20 mouse cellular contexts compared by ENCODE assay signal in genomic region chr19:4516288-4516687, GRCm38 (mm10). TPM values are rescaled to one million over a fixed set of nuclear protein-coding genes. Genes with fewer than 3 reads are reported as not detected.
DNase-seq lines count a peak whose midpoint lies in the region; ATAC-seq and TF ChIP-seq lines count a peak whose summit lies in the region.
"Had no signal": no experiment of that assay in that cellular context is flagged by ENCODE, and none has a peak within 500 bp of the region (broad histone marks: within the 10 kb centered on the region; RNA-seq: fewer than 3 reads in every experiment).

No protein-coding gene starts in this region.

- no peak for TF ChIP-seq CTCF in gastrocnemius, adult 2 months (IDR thresholded peaks at IDR 0.05)
- TF ChIP-seq CTCF in layer of hippocampus, adult 2 months (conservative IDR thresholded peaks at IDR 0.05) = no peak

- H3K4me3 ChIP-seq in gastrocnemius, adult 2 months = no peak overlapping the region
- H3K4me3 ChIP-seq in layer of hippocampus, adult 2 months = no peak overlapping the region
- H3K4me3 ChIP-seq in brown adipose tissue, adult 24 weeks (ENCODE audit: insufficient read depth, low read depth, low read length) = no peak overlapping the region
- H3K4me3 ChIP-seq in limb, embryonic 15.5 days = no peak overlapping the region
- H3K4me3 ChIP-seq: erythroblast, embryonic 14.5 days; heart, adult 2 months; heart, embryonic 15.5 days; liver, embryonic 15.5 days; megakaryocyte, embryonic 14.5 days; myocyte had no signal

- no peak for DNase-seq in gastrocnemius, adult 2 months
- no peak for DNase-seq in gastrocnemius, postnatal 25 days
- DNase-seq in layer of hippocampus, adult 2 months (ENCODE audit: low spot score in 2 of 2) = no peak
- no peak for DNase-seq in layer of hippocampus, adult 18-20 months (ENCODE audit: low spot score in 2 of 2)
- DNase-seq in adrenal gland, postnatal 25 days = no peak
- DNase-seq in embryo, embryonic 9.5 days (ENCODE audit: extremely low spot score) = no peak
- DNase-seq: cerebellum, adult 8-10 months; heart, adult 2 months; lung, postnatal 10 days; right cerebral cortex, adult 18-20 months had no signal

- peak overlapping the region; percentile 41; the same call in 1 of the 2 replicates for H3K27ac ChIP-seq in gastrocnemius, adult 2 months
- peak overlapping the region; percentile 4; the same call in 1 of the 2 replicates for H3K27ac ChIP-seq in layer of hippocampus, adult 2 months
- peak overlapping the region; percentile 41; the same call in 1 of the 2 replicates for H3K27ac ChIP-seq in brown adipose tissue, adult 24 weeks (replicated peaks; ENCODE audit: low read depth, low read length)
- peak overlapping the region; percentile 3; the same call in 1 of the 2 replicates for H3K27ac ChIP-seq in limb, embryonic 15.5 days
- H3K27ac ChIP-seq: heart, adult 2 months; heart, embryonic 15.5 days; liver, embryonic 15.5 days had no signal

- H3K9ac ChIP-seq in limb, embryonic 15.5 days = no peak overlapping the region
- H3K9ac ChIP-seq: heart, embryonic 15.5 days; liver, embryonic 15.5 days had no signal

- H3K4me2 ChIP-seq in limb, embryonic 15.5 days = no peak overlapping the region
- H3K4me2 ChIP-seq: heart, embryonic 15.5 days; liver, embryonic 15.5 days had no signal

- WGBS in limb, embryonic 15.5 days = 56% methylated on average over 2 of the region's 2 CpGs

- no peaks in the 10 kb centered on the region for H3K9me3 ChIP-seq in limb, embryonic 15.5 days
- H3K9me3 ChIP-seq: heart, embryonic 15.5 days; liver, embryonic 15.5 days; megakaryocyte, embryonic 14.5 days had no signal

- intact Hi-C loops in gastrocnemius, adult 2 months (cut with DNase I) = no loop called here

- no peak for ATAC-seq in limb, embryonic 15.5 days (ENCODE audit: insufficient number of reproducible peaks, low FRiP score, low TSS enrichment, low read depth)

- 0 out of 2 replicates have a peak, but pooled peaks cover 10% of the 10 kb centered on the region for H3K27me3 ChIP-seq in limb, embryonic 15.5 days

- peaks cover 9% of the 10 kb centered on the region for H3K4me1 ChIP-seq in brown adipose tissue, adult 24 weeks (ENCODE audit: control insufficient read depth, insufficient read depth, insufficient read length, low read length)
- peaks cover 22% of the 10 kb centered on the region for H3K4me1 ChIP-seq in limb, embryonic 15.5 days

- H3K36me3 ChIP-seq in limb, embryonic 15.5 days = no peaks in the 10 kb centered on the region
- H3K36me3 ChIP-seq: heart, embryonic 15.5 days had no signal

RNA-seq across cellular contexts. Expression of gene Pcx, which starts 6.0 kb away (rescaled TPM):
- total RNA-seq in gastrocnemius, adult 2 months (2021) = 100 to 1,000 TPM in 1 of 2 experiments, 10 to 100 TPM in 1; 94.6 to 119 TPM
- total RNA-seq in gastrocnemius, postnatal 25 days (2021) = 10 to 100 TPM; 44.6 to 59.3 TPM
- 10 to 100 TPM; 64.1 to 76.0 TPM for total RNA-seq in layer of hippocampus, adult 2 months (2021)
- total RNA-seq in layer of hippocampus, adult 18-20 months (2021) = 10 to 100 TPM; 66.2 to 67.1 TPM
- polyA plus RNA-seq in brown adipose tissue, adult 24 weeks (2012; ENCODE audit: insufficient read depth, insufficient read length, missing spikeins) = 328 and 343 TPM in 2 replicates
- polyA plus RNA-seq in limb, embryonic 15.5 days (2015; fragmentation: Nextera tagmentation; extraction: Ambion mirVana) = 16.2 and 16.5 TPM in 2 replicates
- 488 and 620 TPM in 2 replicates for total RNA-seq in adrenal gland, postnatal 25 days (2021)

RNA-seq across cellular contexts. Expression of gene 2010003K11Rik, which starts 17.9 kb away (rescaled TPM):
- not detected for total RNA-seq in gastrocnemius, adult 2 months (2021)
- under 1 TPM in 1 of 2 experiments, not detected in 1; 0.99 TPM for total RNA-seq in gastrocnemius, postnatal 25 days (2021)
- not detected for total RNA-seq in layer of hippocampus, adult 2 months (2021)
- total RNA-seq in layer of hippocampus, adult 18-20 months (2021) = not detected
- 30.6 and 32.3 TPM in 2 replicates for polyA plus RNA-seq in brown adipose tissue, adult 24 weeks (2012; ENCODE audit: insufficient read depth, insufficient read length, missing spikeins)
- not detected in 2 replicates for polyA plus RNA-seq in limb, embryonic 15.5 days (2015; fragmentation: Nextera tagmentation; extraction: Ambion mirVana)
- 22.0 and 34.8 TPM in 2 replicates for total RNA-seq in adrenal gland, postnatal 25 days (2021)
- total RNA-seq: heart, adult 2 months had no signal
- polyA plus RNA-seq: cortical plate, adult 2 months; erythroblast, embryonic 14.5 days; heart, embryonic 15.5 days; kidney, embryonic 14.5 days; limb, embryonic 11.5 days had no signal

RNA-seq across cellular contexts. Expression of gene Syt12, which starts 39.0 kb away (rescaled TPM):
- 1 to 10 TPM; 6.8 to 7.6 TPM for total RNA-seq in gastrocnemius, adult 2 months (2021)
- 1 to 10 TPM; 6.5 to 8.5 TPM for total RNA-seq in gastrocnemius, postnatal 25 days (2021)
- total RNA-seq in layer of hippocampus, adult 2 months (2021) = 10 to 100 TPM; 28.9 to 31.6 TPM
- 10 to 100 TPM; 28.5 to 30.3 TPM for total RNA-seq in layer of hippocampus, adult 18-20 months (2021)
- polyA plus RNA-seq in brown adipose tissue, adult 24 weeks (2012; ENCODE audit: insufficient read depth, insufficient read length, missing spikeins) = 6.9 and 8.0 TPM in 2 replicates
- 0.55 and 0.76 TPM in 2 replicates for polyA plus RNA-seq in limb, embryonic 15.5 days (2015; fragmentation: Nextera tagmentation; extraction: Ambion mirVana)
- 62.2 and 66.7 TPM in 2 replicates for total RNA-seq in adrenal gland, postnatal 25 days (2021)
- polyA plus RNA-seq: erythroblast, embryonic 14.5 days had no signal

Comparison
In these comparisons a context has a peak if more than half of its experiments do, and no peak if none do; other contexts are left out.
1. RNA of gene 2010003K11Rik, which starts 17.9 kb away (total RNA-seq): 22.0 to 34.8 TPM in adrenal gland, postnatal 25 days; 0.99 TPM in gastrocnemius, postnatal 25 days, not detected in gastrocnemius, adult 2 months, not detected in layer of hippocampus, adult 2 months and not detected in layer of hippocampus, adult 18-20 months; every median in the first group is over 10 times any median in the second.
2. Peak in every context shown above with its lines, with median percentiles within 50 percentile points of each other: H3K27ac ChIP-seq.